Mouse (Mus musculus) CD4-positive, CD25-positive, alpha-beta regulatory T cell, adult 4 months (primary cell): ENCODE results near the gene Raet1d. TPM values are rescaled to one million over a fixed set of nuclear protein-coding genes. Genes with fewer than 3 reads are reported as not detected.
A peak's percentile ranks its signal among the peaks of the same experiment; 100 is the strongest.
"Not testable (repeated sequence)": the region's sequence is repeated elsewhere in the genome, so short reads cannot be mapped to it uniquely, and the experiment has no call there.

Experiments
- ATAC-seq: one replicate; pipeline ENCODE4 v1.8.0; 2017
- polyA plus RNA-seq, 2 experiments: library from polyadenylated mRNA; unstranded; fragments of 100-300 nt; shearing (Covaris generic); gene quantifications; one replicate each; pipeline ENCODE4 v1.2.1; 2017

Gene Raet1d
- under 1 TPM; 0.44 to 0.51 TPM for polyA plus RNA-seq

GRCm38 (mm10) chr10:22360252-22360651 lies at the start of gene Raet1d:
TSS of gene Raet1d (plus strand) at chr10:22360552.
- ATAC-seq: not testable (repeated sequence)

GRCm38 (mm10) chr10:22322858-22323257 lies 37.5 kb upstream of the Raet1d start:
- no peak for ATAC-seq

DNA sequence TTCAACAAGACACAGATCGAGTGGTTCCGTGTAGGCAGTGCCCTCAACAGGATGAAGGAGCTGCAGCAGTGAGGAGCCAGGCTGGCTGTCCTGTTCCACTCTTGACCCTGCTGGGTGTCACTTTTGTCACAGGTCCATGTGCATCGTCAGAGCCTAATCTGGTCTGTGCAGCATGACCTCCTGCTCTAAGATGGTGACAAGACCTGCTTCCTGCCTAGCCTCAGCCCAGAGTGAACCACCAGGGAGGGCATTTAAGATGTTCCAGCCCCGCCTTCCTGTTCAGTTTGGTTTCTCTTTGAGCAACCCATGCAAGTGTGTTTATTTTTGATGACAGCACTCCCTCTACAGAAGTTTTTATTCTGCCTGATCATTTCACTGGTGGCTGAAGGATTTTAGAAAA lies 14.6 kb upstream of the Raet1d start:
- peak; percentile 100 for ATAC-seq

DNA sequence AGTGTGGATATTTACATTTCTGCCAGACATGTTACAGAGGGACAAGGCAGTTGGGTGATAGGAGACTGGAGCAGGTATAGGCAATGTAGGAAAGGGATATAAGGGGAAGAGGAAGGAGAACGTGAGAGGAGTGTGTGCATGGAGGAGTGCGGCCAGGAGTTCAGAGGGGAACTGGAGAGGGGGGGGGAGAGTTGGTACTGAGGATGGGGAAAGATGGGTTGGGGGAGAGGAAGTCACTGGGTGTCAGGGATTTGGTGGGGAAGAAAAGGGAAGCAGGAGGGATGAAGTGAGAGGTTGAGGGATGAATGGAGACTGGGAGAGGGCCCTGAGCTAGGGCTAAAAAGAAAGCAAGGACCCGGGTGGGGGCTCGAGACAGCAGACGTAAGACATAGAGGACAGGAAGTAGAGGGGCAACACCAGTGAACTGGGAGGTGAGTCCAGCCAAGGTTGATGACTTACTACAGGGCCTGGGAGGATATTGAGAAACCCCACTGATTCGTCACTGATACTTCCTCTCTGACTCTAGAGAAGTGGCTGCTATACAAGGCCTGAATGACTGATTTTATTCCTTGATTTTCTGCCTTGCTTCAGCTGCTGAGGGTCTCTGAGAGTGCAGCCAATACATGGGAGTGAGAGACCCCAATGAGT lies 6.7 kb upstream of the Raet1d start:
- not testable (repeated sequence) for ATAC-seq

- not testable (repeated sequence) for ATAC-seq
Measured at GRCm38 (mm10) chr10:22354196-22354574, 6.2 kb upstream of the Raet1d start.

- ATAC-seq: peak; percentile 26
Measured at GRCm38 (mm10) chr10:22357373-22357772, 3.0 kb upstream of the Raet1d start.

- ATAC-seq: not testable (repeated sequence)
Measured at GRCm38 (mm10) chr10:22360957-22361356, 605 bp downstream of the Raet1d start.

DNA sequence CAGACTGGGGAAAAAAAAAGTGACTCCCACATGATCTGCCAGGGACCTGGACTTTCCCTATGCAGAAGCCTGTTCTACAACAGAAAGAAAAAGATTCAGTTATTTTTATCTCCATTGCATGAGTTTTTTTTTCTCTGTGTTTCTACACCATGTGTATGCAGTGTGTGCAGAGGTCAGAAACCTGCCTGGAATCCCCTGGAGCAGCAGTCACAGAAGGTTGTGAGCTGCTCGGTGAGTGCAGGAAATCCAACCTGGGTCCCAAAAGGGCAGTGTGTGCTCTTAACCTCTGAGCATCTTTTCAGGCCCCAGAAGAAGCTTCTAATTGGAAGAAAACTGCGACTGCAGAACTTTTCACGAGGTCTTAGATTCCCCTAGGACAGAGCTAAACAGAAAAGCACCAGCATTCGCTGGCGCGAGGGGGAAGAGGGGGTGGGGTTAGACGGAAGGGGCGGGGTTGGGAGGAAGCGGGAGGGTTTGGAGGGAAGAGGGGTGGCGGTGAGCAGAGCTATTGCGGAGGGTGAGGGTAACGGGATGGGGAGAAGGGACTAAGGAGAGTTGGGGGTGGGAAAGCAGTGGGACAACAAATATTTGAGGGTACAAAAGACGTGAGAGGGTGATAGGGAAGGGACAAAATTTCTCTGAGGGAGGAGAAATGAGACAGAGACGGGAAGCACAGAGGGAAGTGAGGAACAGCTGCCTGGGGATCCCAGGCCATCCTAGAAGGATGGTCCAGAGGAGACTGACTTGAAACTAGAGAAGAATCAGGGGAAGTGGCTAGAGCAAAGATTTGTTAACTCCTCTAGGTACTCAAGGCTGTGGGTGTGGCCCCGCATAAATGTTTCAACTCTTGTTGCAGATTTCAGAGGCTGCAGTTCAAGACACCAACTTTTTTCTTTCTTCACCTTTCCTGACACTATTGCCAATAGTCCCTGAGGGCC lies 1.3 kb downstream of the Raet1d start:
- peak; percentile 53 for ATAC-seq

GRCm38 (mm10) chr10:22362466-22362865 lies 2.1 kb downstream of the Raet1d start:
- ATAC-seq: not testable (repeated sequence)

DNA sequence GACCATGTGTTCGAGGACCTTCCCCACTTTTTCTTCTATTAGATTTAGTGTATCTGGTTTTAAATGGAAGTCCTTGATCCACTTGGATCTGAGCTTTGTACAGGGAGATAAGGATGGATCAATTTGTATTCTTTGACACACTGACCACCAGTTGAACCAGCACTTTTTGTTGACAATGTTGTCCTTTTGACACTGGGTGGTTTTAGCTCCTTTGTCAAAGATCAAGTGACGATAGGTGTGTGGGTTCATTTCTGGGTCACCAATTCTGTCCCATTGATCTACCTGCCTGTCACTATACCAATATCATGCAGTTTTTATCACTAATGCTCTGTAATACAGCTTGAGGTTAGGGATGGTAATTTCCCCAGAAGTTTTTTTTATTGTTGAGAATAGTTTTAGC lies 4.6 kb downstream of the Raet1d start:
- ATAC-seq: not testable (repeated sequence)

DNA sequence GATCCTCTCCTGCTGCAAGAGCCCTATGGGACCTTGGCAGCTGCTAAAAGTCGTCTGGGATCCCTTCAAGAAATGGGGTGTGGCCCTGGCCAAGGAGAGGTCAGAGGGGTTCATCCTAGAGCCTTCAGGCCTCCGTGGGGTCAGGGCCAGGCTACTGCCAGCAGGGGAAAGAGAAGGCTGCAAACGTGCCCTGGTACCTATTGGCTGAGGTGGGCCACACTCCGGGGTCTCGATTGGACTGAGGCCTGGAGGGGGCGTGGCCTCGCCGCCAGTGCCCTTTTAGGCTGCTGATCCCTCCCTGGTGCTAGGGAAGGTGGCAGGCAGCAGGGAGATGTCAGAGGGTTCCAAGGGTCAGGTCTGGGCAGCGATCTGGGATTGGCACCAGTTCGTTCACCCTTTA lies 20.9 kb downstream of the Raet1d start:
- ATAC-seq: not testable (repeated sequence)

- not testable (repeated sequence) for ATAC-seq
Measured at GRCm38 (mm10) chr10:22390146-22390545, 29.8 kb downstream of the Raet1d start.

GRCm38 (mm10) chr10:22391616-22392015 lies 31.3 kb downstream of the Raet1d start:
- ATAC-seq: not testable (repeated sequence)

DNA sequence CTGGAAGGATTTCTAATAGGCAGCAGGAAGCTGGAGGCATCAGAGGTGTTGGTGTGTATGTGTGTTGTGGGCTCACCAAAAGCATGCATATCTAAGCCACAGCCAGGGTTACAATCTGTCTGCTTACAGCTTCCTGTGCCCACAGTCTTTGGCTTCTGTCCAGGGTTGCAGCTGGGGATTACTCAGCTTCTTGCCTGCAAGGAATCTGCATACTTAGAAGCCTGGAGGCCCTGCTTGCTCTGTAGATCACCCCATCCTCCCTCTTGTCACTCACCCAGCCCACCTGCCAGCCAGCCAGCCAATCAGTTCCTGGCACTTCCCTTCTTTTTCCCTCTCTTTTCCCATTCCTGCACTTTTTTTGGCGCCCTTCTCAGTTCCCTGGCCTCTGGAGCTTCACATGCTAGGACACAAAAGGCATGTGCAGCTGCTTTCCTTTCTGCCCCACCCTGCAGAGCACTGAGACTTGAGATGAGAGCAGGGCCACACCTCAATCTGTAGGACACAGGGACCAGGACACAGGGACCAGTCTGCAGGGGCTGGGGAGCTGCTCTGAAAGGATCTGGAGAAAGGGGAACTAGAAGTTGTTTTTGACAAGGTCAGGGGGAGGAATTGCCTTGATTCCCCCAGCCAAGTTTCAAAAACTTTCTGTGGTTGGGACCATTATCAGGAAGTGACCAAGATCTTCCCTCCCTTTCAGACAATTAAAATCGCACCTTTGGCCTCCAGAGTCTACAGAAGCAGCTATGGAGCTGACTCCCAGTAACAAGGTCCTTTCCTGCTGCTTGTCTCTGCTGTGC lies 32.9 kb downstream of the Raet1d start:
- ATAC-seq: peak; percentile 39

- not testable (repeated sequence) for ATAC-seq
Measured at GRCm38 (mm10) chr10:22396680-22397079, 36.3 kb downstream of the Raet1d start.

DNA sequence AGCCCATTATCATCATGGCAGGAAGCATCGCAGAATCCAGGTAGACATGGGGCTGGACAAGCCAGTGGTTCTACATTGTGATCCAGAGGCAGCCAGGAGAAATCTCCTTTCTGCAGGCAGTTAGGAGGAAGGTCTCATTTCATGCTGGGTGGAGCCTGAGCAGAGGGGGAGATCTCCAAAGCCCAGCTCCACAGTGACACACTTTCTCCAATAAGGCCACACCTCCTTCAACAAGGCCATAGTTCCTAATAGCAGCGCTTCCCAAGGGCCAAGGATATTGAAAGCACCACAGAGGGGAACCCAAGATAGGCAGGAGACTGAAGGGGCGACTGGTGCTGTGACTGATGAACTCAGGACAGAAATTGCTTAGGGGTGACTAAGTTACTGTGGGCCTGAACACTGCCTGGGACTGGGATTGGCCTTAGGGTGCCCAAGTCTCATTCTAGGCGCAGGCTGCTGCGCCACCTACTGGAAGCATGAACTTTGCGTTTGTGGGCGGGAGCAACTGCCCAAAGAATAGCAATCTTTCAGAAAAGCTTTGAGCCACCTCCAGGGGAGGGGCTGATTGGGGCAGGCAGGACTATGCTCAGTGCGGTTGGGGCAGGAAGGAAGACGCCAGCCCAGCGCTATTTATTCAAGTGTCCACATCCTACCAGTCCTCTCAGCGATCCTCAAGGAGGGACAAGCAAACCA lies 42.0 kb downstream of the Raet1d start:
- peak; percentile 81 for ATAC-seq

- ATAC-seq: peak; percentile 75
Measured at GRCm38 (mm10) chr10:22413702-22414494, 53.5 kb downstream of the Raet1d start.
